16 mouse cellular contexts compared by ENCODE assay signal in the genomic region with DNA sequence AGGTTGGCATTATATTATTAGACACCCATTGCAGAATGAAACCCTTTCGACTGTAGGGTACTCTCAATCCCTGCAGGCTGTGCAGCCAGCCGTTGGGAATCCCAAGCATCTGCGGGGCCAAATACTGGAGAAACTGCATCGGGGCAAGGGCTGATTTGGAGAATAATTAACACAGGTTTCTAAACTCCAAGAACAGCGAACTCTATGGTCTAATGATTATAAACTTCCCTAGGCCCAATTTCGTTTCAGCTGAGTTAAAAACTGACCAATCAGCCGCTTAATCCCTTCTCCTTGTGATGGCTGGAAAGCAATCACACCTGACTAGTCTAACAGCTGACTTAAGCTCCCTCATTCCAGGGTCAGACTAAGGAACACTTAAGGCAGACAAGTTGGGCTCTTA. TPM values are rescaled to one million over a fixed set of nuclear protein-coding genes. Genes with fewer than 3 reads are reported as not detected.
DNase-seq lines count a peak whose midpoint lies in the region; ATAC-seq and TF ChIP-seq lines count a peak whose summit lies in the region.
"Had no signal": no experiment of that assay in that cellular context is flagged by ENCODE, and none has a peak within 500 bp of the region (broad histone marks: within the 10 kb centered on the region; RNA-seq: fewer than 3 reads in every experiment).

No protein-coding gene starts in this region.

- no peak for TF ChIP-seq EP300 in stomach, postnatal 0 days (optimal IDR thresholded peaks at IDR 0.05)

- no peak for DNase-seq in heart, embryonic 10.5 days (ENCODE audit: low spot score)
- no peak for DNase-seq in heart, postnatal 25 days (ENCODE audit: low spot score)
- DNase-seq in stomach, postnatal 0 days (ENCODE audit: low spot score) = no peak
- DNase-seq in kidney, postnatal 36 days = peak; percentile 75 to 88
- DNase-seq in midbrain, postnatal 0 days (ENCODE audit: low spot score) = no peak
- no peak for DNase-seq in cerebellum, adult 9-11 months

- peaks cover 17% of the 10 kb centered on the region for H3K36me3 ChIP-seq in heart, embryonic 10.5 days
- peaks cover 8% of the 10 kb centered on the region; the same call in 1 of the 2 replicates for H3K36me3 ChIP-seq in stomach, embryonic 14.5 days (ENCODE audit: control insufficient read depth, insufficient read depth, low read length)
- H3K36me3 ChIP-seq in stomach, postnatal 0 days (ENCODE audit: control insufficient read depth, insufficient read depth, low read length) = no peaks in the 10 kb centered on the region
- H3K36me3 ChIP-seq in midbrain, postnatal 0 days (ENCODE audit: insufficient read depth, low read length) = no peaks in the 10 kb centered on the region
- H3K36me3 ChIP-seq: liver, embryonic 15.5 days had no signal

- H3K27me3 ChIP-seq in heart, embryonic 10.5 days (ENCODE audit: insufficient read depth, poor library complexity, severe bottlenecking) = no peaks in the 10 kb centered on the region
- no peaks in the 10 kb centered on the region for H3K27me3 ChIP-seq in stomach, embryonic 14.5 days (ENCODE audit: control insufficient read depth, insufficient read depth, low read length)
- no peaks in the 10 kb centered on the region for H3K27me3 ChIP-seq in stomach, postnatal 0 days (ENCODE audit: control insufficient read depth, insufficient read depth, low read length)
- peaks cover 22% of the 10 kb centered on the region for H3K27me3 ChIP-seq in midbrain, postnatal 0 days (ENCODE audit: insufficient read depth, low read length)

- H3K27ac ChIP-seq in heart, embryonic 10.5 days = peak overlapping the region; percentile 95; the same call in 1 of the 2 replicates
- no peak overlapping the region for H3K27ac ChIP-seq in stomach, embryonic 14.5 days (ENCODE audit: low read length)
- no peak overlapping the region for H3K27ac ChIP-seq in stomach, postnatal 0 days (replicated peaks)
- no peak overlapping the region for H3K27ac ChIP-seq in midbrain, postnatal 0 days (ENCODE audit: low read depth, low read length)
- H3K27ac ChIP-seq: liver, embryonic 15.5 days had no signal

- peak overlapping the region; percentile 87 for H3K4me2 ChIP-seq in stomach, embryonic 14.5 days (replicated peaks; ENCODE audit: low read depth, low read length)
- H3K4me2 ChIP-seq in stomach, postnatal 0 days (replicated peaks; ENCODE audit: low read depth) = no peak overlapping the region
- no peak overlapping the region for H3K4me2 ChIP-seq in midbrain, postnatal 0 days (ENCODE audit: low read depth, low read length, poor library complexity, severe bottlenecking)

- WGBS in heart, embryonic 10.5 days = 38% methylated on average over 7 of the region's 7 CpGs
- 39% methylated on average over 7 of the region's 7 CpGs for WGBS in stomach, embryonic 14.5 days
- WGBS in stomach, postnatal 0 days = 61% methylated on average over 7 of the region's 7 CpGs
- 38% methylated on average over 7 of the region's 7 CpGs for WGBS in midbrain, postnatal 0 days

- intact Hi-C loops in heart, postnatal 25 days (cut with DNase I) = loop anchor here (5.0 kb wide), 1 partner anchor 72 kb away; no protein-coding TSS in a partner anchor

- ATAC-seq in stomach, embryonic 14.5 days (ENCODE audit: insufficient number of reproducible peaks, insufficient read depth, low FRiP score, low read depth) = no peak
- ATAC-seq in stomach, postnatal 0 days (ENCODE audit: low FRiP score, low TSS enrichment) = no peak
- no peak for ATAC-seq in CD4-positive, CD25-positive, alpha-beta regulatory T cell, adult 4 months
- ATAC-seq in midbrain, postnatal 0 days (ENCODE audit: low FRiP score) = no peak

- H3K4me1 ChIP-seq in heart, embryonic 10.5 days = peaks cover 50% of the 10 kb centered on the region
- peaks cover 28% of the 10 kb centered on the region for H3K4me1 ChIP-seq in stomach, embryonic 14.5 days (ENCODE audit: control insufficient read depth, insufficient read depth, low read length)
- H3K4me1 ChIP-seq in stomach, postnatal 0 days (replicated peaks; ENCODE audit: control insufficient read depth, insufficient read depth) = no peaks in the 10 kb centered on the region
- H3K4me1 ChIP-seq in midbrain, postnatal 0 days (ENCODE audit: insufficient read depth, low read length) = peaks cover 6% of the 10 kb centered on the region; the same call in 1 of the 2 replicates
- H3K4me1 ChIP-seq: liver, embryonic 15.5 days had no signal

- no peak overlapping the region for H3K9ac ChIP-seq in stomach, embryonic 14.5 days (replicated peaks; ENCODE audit: low read depth, low read length)
- no peak overlapping the region for H3K9ac ChIP-seq in stomach, postnatal 0 days (ENCODE audit: low read length)
- no peak overlapping the region for H3K9ac ChIP-seq in midbrain, postnatal 0 days (replicated peaks; ENCODE audit: low read length, poor library complexity, severe bottlenecking)
- H3K9ac ChIP-seq: liver, embryonic 15.5 days had no signal

- TF ChIP-seq CTCF in stomach, postnatal 0 days (IDR thresholded peaks at IDR 0.05; ENCODE audit: low read depth) = no peak
- no peak for TF ChIP-seq CTCF in midbrain, postnatal 0 days (IDR thresholded peaks at IDR 0.05)

- no peaks in the 10 kb centered on the region for H3K9me3 ChIP-seq in heart, embryonic 10.5 days
- H3K9me3 ChIP-seq in stomach, embryonic 14.5 days (ENCODE audit: control insufficient read depth, low read depth, low read length) = no peaks in the 10 kb centered on the region
- H3K9me3 ChIP-seq in stomach, postnatal 0 days (ENCODE audit: control insufficient read depth, low read length) = no peaks in the 10 kb centered on the region
- H3K9me3 ChIP-seq in midbrain, postnatal 0 days (ENCODE audit: low read length) = no peaks in the 10 kb centered on the region
- H3K9me3 ChIP-seq: liver, embryonic 15.5 days had no signal

- H3K4me3 ChIP-seq in heart, embryonic 10.5 days = peak overlapping the region; percentile 87
- H3K4me3 ChIP-seq in stomach, embryonic 14.5 days (ENCODE audit: low read depth, low read length) = no peak overlapping the region
- H3K4me3 ChIP-seq in stomach, postnatal 0 days (ENCODE audit: low read depth, low read length) = no peak overlapping the region
- no peak overlapping the region for H3K4me3 ChIP-seq in midbrain, postnatal 0 days (ENCODE audit: low read depth, low read length)
- H3K4me3 ChIP-seq: liver, embryonic 15.5 days had no signal

RNA-seq across cellular contexts. Expression of a gene that starts 1.1 kb away (rescaled TPM):
- 66.1 and 102 TPM in 2 replicates for polyA plus RNA-seq in heart, embryonic 10.5 days (2016; fragmentation: Nextera tagmentation; extraction: Ambion mirVana)
- total RNA-seq in heart, postnatal 25 days (2021) = 10 to 100 TPM; 87.5 to 89.2 TPM
- 98.2 TPM in 2 replicates for polyA plus RNA-seq in stomach, embryonic 14.5 days (2014; fragmentation: Nextera tagmentation; extraction: Ambion mirVana)
- 30.6 and 31.7 TPM in 2 replicates for polyA plus RNA-seq in stomach, postnatal 0 days (2015; fragmentation: Nextera tagmentation; extraction: Ambion mirVana)
- not detected for polyA plus RNA-seq in CD4-positive, CD25-positive, alpha-beta regulatory T cell, adult 4 months (2017; shearing (Covaris generic))
- 19.5 and 24.6 TPM in 2 replicates for total RNA-seq in midbrain, postnatal 0 days (2014; rRNA removed)
- polyA plus RNA-seq in midbrain, postnatal 0 days (2015; fragmentation: Nextera tagmentation; extraction: Ambion mirVana) = 7.6 and 8.1 TPM in 2 replicates
- total RNA-seq: megakaryocyte-erythroid progenitor cell, adult 5-6 weeks; MEL had no signal

RNA-seq across cellular contexts. Expression of a gene that starts 23.4 kb away (rescaled TPM):
- polyA plus RNA-seq in heart, embryonic 10.5 days (2016; fragmentation: Nextera tagmentation; extraction: Ambion mirVana) = not detected in 2 replicates
- total RNA-seq in heart, postnatal 25 days (2021) = not detected
- polyA plus RNA-seq in stomach, embryonic 14.5 days (2014; fragmentation: Nextera tagmentation; extraction: Ambion mirVana) = not detected in 2 replicates
- polyA plus RNA-seq in stomach, postnatal 0 days (2015; fragmentation: Nextera tagmentation; extraction: Ambion mirVana) = not detected in 2 replicates
- polyA plus RNA-seq in CD4-positive, CD25-positive, alpha-beta regulatory T cell, adult 4 months (2017; shearing (Covaris generic)) = not detected
- total RNA-seq in midbrain, postnatal 0 days (2014; rRNA removed) = not detected in 2 replicates
- polyA plus RNA-seq in midbrain, postnatal 0 days (2015; fragmentation: Nextera tagmentation; extraction: Ambion mirVana) = not detected in 2 replicates
- total RNA-seq: adrenal gland, adult 18-20 months; gastrocnemius, adult 8-10 months; layer of hippocampus, postnatal 14 days; megakaryocyte-erythroid progenitor cell, adult 5-6 weeks; MEL had no signal
- polyA plus RNA-seq: cortical plate, adult 2 months; hindbrain, embryonic 16.5 days; liver, embryonic 15.5 days had no signal

Comparison
In these comparisons a context has a peak if more than half of its experiments do, and no peak if none do; other contexts are left out.
1. DNase-seq: peak in kidney, postnatal 36 days (2 of 2); none in heart, embryonic 10.5 days (single experiment), heart, postnatal 25 days (single experiment), stomach, postnatal 0 days (single experiment), midbrain, postnatal 0 days (single experiment) and cerebellum, adult 9-11 months (single experiment).